Mouse (Mus musculus): Measurements from ENCODE around the gene Syde2. TPM values are rescaled to one million over a fixed set of nuclear protein-coding genes. Genes with fewer than 3 reads are reported as not detected.
A peak's percentile ranks its signal among the peaks of the same experiment; 100 is the strongest.

Syde2 gene
- polyA plus RNA-seq, 1 experiment: 23.0 TPM

- TF ChIP-seq CTCF (IDR thresholded peaks at IDR 0.05; ENCODE audit: low read depth, low read length) (no peak), POLR2A (IDR thresholded peaks at IDR 0.05; ENCODE audit: insufficient read depth, low read length) (no peak), EP300 (IDR thresholded peaks at IDR 0.05; ENCODE audit: insufficient read depth, low read depth, low read length) (no peak)
- peaks cover 46% of the 10 kb centered on the region for H3K36me3 ChIP-seq (ENCODE audit: control insufficient read depth, insufficient read depth, low read length, poor library complexity, severe bottlenecking)
Measured at GRCm38 (mm10) chr3:146017521-146017920, 29.9 kb downstream of the Syde2 start.

GRCm38 (mm10) chr3:146022232-146022631, 34.6 kb downstream of the Syde2 start:
- Histone ChIP-seq H3K36me3 (ENCODE audit: control insufficient read depth, insufficient read depth, low read length, poor library complexity, severe bottlenecking) (peaks cover 21% of the 10 kb centered on the region), H3K4me3 (ENCODE audit: low read depth, low read length) (no peak overlapping the region), H3K27ac (ENCODE audit: insufficient read depth, low read length) (no peak overlapping the region), H3K9ac (ENCODE audit: low read depth, poor library complexity, severe bottlenecking) (no peak overlapping the region), H3K27me3 (ENCODE audit: control insufficient read depth, insufficient read depth, low read length, poor library complexity, severe bottlenecking) (no peaks in the 10 kb centered on the region), H3K9me3 (replicated peaks; ENCODE audit: control insufficient read depth, insufficient read depth, low read length, poor library complexity, severe bottlenecking) (0 out of 2 replicates have a peak, but pooled peaks cover 6% of the 10 kb centered on the region), H3K4me1 (ENCODE audit: control insufficient read depth, insufficient read depth, low read length) (peaks cover under 1% of the 10 kb centered on the region)
- TF ChIP-seq POLR2A (IDR thresholded peaks at IDR 0.05; ENCODE audit: insufficient read depth, low read length) (no peak), EP300 (IDR thresholded peaks at IDR 0.05; ENCODE audit: insufficient read depth, low read depth, low read length) (no peak), CTCF (IDR thresholded peaks at IDR 0.05; ENCODE audit: low read depth, low read length) (no peak)

More at GRCm38 (mm10) chr3:146017521-146017920, 29.9 kb downstream of the Syde2 start:
- no peak overlapping the region for H3K27ac ChIP-seq (ENCODE audit: insufficient read depth, low read length)
- 0 out of 2 replicates have a peak, but pooled peaks cover 5% of the 10 kb centered on the region for H3K9me3 ChIP-seq (replicated peaks; ENCODE audit: control insufficient read depth, insufficient read depth, low read length, poor library complexity, severe bottlenecking)
- no peak overlapping the region for H3K4me3 ChIP-seq (ENCODE audit: low read depth, low read length)
- H3K27me3 ChIP-seq (ENCODE audit: control insufficient read depth, insufficient read depth, low read length, poor library complexity, severe bottlenecking): no peaks in the 10 kb centered on the region
- H3K9ac ChIP-seq (ENCODE audit: low read depth, poor library complexity, severe bottlenecking): no peak overlapping the region
- H3K4me1 ChIP-seq (ENCODE audit: control insufficient read depth, insufficient read depth, low read length): no peaks in the 10 kb centered on the region

GRCm38 (mm10) chr3:146024746-146025145, 37.1 kb downstream of the Syde2 start:
- no peak overlapping the region for H3K27ac ChIP-seq (ENCODE audit: insufficient read depth, low read length)
- 0 out of 2 replicates have a peak, but pooled peaks cover 6% of the 10 kb centered on the region for H3K9me3 ChIP-seq (replicated peaks; ENCODE audit: control insufficient read depth, insufficient read depth, low read length, poor library complexity, severe bottlenecking)
- no peaks in the 10 kb centered on the region for H3K27me3 ChIP-seq (ENCODE audit: control insufficient read depth, insufficient read depth, low read length, poor library complexity, severe bottlenecking)
- TF ChIP-seq POLR2A (IDR thresholded peaks at IDR 0.05; ENCODE audit: insufficient read depth, low read length) (no peak), EP300 (IDR thresholded peaks at IDR 0.05; ENCODE audit: insufficient read depth, low read depth, low read length) (no peak), CTCF (IDR thresholded peaks at IDR 0.05; ENCODE audit: low read depth, low read length) (no peak)
- H3K4me3 ChIP-seq (ENCODE audit: low read depth, low read length): no peak overlapping the region
- H3K4me1 ChIP-seq (ENCODE audit: control insufficient read depth, insufficient read depth, low read length): peaks cover 5% of the 10 kb centered on the region
- H3K36me3 ChIP-seq (ENCODE audit: control insufficient read depth, insufficient read depth, low read length, poor library complexity, severe bottlenecking): peaks cover 7% of the 10 kb centered on the region
- no peak overlapping the region for H3K9ac ChIP-seq (ENCODE audit: low read depth, poor library complexity, severe bottlenecking)

GRCm38 (mm10) chr3:146025499-146025898, 37.8 kb downstream of the Syde2 start:
- no peak overlapping the region for H3K27ac ChIP-seq (ENCODE audit: insufficient read depth, low read length)
- H3K36me3 ChIP-seq (ENCODE audit: control insufficient read depth, insufficient read depth, low read length, poor library complexity, severe bottlenecking): peaks cover 4% of the 10 kb centered on the region; the same call in 1 of the 2 replicates
- no peak for TF ChIP-seq CTCF (IDR thresholded peaks at IDR 0.05; ENCODE audit: low read depth, low read length)
- peaks cover 5% of the 10 kb centered on the region for H3K4me1 ChIP-seq (ENCODE audit: control insufficient read depth, insufficient read depth, low read length)
- H3K27me3 ChIP-seq (ENCODE audit: control insufficient read depth, insufficient read depth, low read length, poor library complexity, severe bottlenecking): no peaks in the 10 kb centered on the region
- no peak overlapping the region for H3K9ac ChIP-seq (ENCODE audit: low read depth, poor library complexity, severe bottlenecking)
- 0 out of 2 replicates have a peak, but pooled peaks cover 6% of the 10 kb centered on the region for H3K9me3 ChIP-seq (replicated peaks; ENCODE audit: control insufficient read depth, insufficient read depth, low read length, poor library complexity, severe bottlenecking)
- H3K4me3 ChIP-seq (ENCODE audit: low read depth, low read length): no peak overlapping the region

GRCm38 (mm10) chr3:146027116-146027515, 39.4 kb downstream of the Syde2 start:
- Histone ChIP-seq H3K27ac (ENCODE audit: insufficient read depth, low read length) (peak overlapping the region; percentile 66; the same call in 1 of the 2 replicates), H3K9me3 (replicated peaks; ENCODE audit: control insufficient read depth, insufficient read depth, low read length, poor library complexity, severe bottlenecking) (0 out of 2 replicates have a peak, but pooled peaks cover 6% of the 10 kb centered on the region), H3K9ac (ENCODE audit: low read depth, poor library complexity, severe bottlenecking) (no peak overlapping the region)

GRCm38 (mm10) chr3:146028406-146028805, 40.7 kb downstream of the Syde2 start:
- peaks cover 5% of the 10 kb centered on the region for H3K4me1 ChIP-seq (ENCODE audit: control insufficient read depth, insufficient read depth, low read length)
- no peak for TF ChIP-seq POLR2A (IDR thresholded peaks at IDR 0.05; ENCODE audit: insufficient read depth, low read length)
- no peak for TF ChIP-seq EP300 (IDR thresholded peaks at IDR 0.05; ENCODE audit: insufficient read depth, low read depth, low read length)
- TF ChIP-seq CTCF (IDR thresholded peaks at IDR 0.05; ENCODE audit: low read depth, low read length): no peak
- H3K27me3 ChIP-seq (ENCODE audit: control insufficient read depth, insufficient read depth, low read length, poor library complexity, severe bottlenecking): no peaks in the 10 kb centered on the region
- no peaks in the 10 kb centered on the region for H3K36me3 ChIP-seq (ENCODE audit: control insufficient read depth, insufficient read depth, low read length, poor library complexity, severe bottlenecking)
- no peak overlapping the region for H3K4me3 ChIP-seq (ENCODE audit: low read depth, low read length)
- no peak overlapping the region for H3K9ac ChIP-seq (ENCODE audit: low read depth, poor library complexity, severe bottlenecking)
- H3K27ac ChIP-seq (ENCODE audit: insufficient read depth, low read length): no peak overlapping the region
- H3K9me3 ChIP-seq (replicated peaks; ENCODE audit: control insufficient read depth, insufficient read depth, low read length, poor library complexity, severe bottlenecking): 0 out of 2 replicates have a peak, but pooled peaks cover 6% of the 10 kb centered on the region

More at GRCm38 (mm10) chr3:146027116-146027515, 39.4 kb downstream of the Syde2 start:
- H3K36me3 ChIP-seq (ENCODE audit: control insufficient read depth, insufficient read depth, low read length, poor library complexity, severe bottlenecking): peaks cover 3% of the 10 kb centered on the region; the same call in 1 of the 2 replicates
- H3K4me3 ChIP-seq (ENCODE audit: low read depth, low read length): no peak overlapping the region
- H3K27me3 ChIP-seq (ENCODE audit: control insufficient read depth, insufficient read depth, low read length, poor library complexity, severe bottlenecking): no peaks in the 10 kb centered on the region
- TF ChIP-seq CTCF (IDR thresholded peaks at IDR 0.05; ENCODE audit: low read depth, low read length): no peak
- TF ChIP-seq POLR2A (IDR thresholded peaks at IDR 0.05; ENCODE audit: insufficient read depth, low read length): no peak
- no peak for TF ChIP-seq EP300 (IDR thresholded peaks at IDR 0.05; ENCODE audit: insufficient read depth, low read depth, low read length)
- H3K4me1 ChIP-seq (ENCODE audit: control insufficient read depth, insufficient read depth, low read length): peaks cover 5% of the 10 kb centered on the region

Measured in ES-Bruce4 (cell line).